Mouse (Mus musculus) heart, embryonic 12.5 days (tissue): ENCODE results near the gene Rpl41. TPM values are rescaled to one million over a fixed set of nuclear protein-coding genes. Genes with fewer than 3 reads are reported as not detected.

ENCODE experiments used
- ATAC-seq: fragments of 200-750 bp; cut with Nextera tagmentation; 2 replicates; pipeline ENCODE4 v1.8.0; 2017; ENCODE audit warnings: moderate TSS enrichment, moderate library complexity; ENCODE audit not compliant: insufficient number of reproducible peaks, low FRiP score
- H3K27ac ChIP-seq: fragments of 300-500 bp; sonication (generic); 2 replicates; pipeline ENCODE4 v1.5.1; 2016; ENCODE audit warnings: mild to moderate bottlenecking, moderate library complexity; ENCODE audit not compliant: poor library complexity, severe bottlenecking
- H3K27me3 ChIP-seq: fragments of 300-500 bp; sonication (generic); replicated peaks from 2 replicates; pipeline ENCODE4 v1.6.1; 2016; ENCODE audit warnings: mild to moderate bottlenecking, moderate library complexity
- H3K36me3 ChIP-seq: fragments of 300-500 bp; sonication (generic); 2 replicates; pipeline ENCODE4 v1.6.1; 2016; ENCODE audit warnings: mild to moderate bottlenecking, moderate library complexity
- H3K4me1 ChIP-seq: fragments of 300-500 bp; sonication (generic); replicated peaks from 2 replicates; pipeline ENCODE4 v1.6.1; 2016; ENCODE audit warnings: mild to moderate bottlenecking
- H3K4me2 ChIP-seq: fragments of 300-500 bp; sonication (generic); 2 replicates; pipeline ENCODE4 v1.6.1; 2016; ENCODE audit warnings: mild to moderate bottlenecking, moderate library complexity
- H3K4me3 ChIP-seq: fragments of 300-500 bp; sonication (generic); 2 replicates; pipeline ENCODE4 v1.5.1; 2016; ENCODE audit warnings: mild to moderate bottlenecking
- H3K9ac ChIP-seq: fragments of 300-500 bp; sonication (generic); 2 replicates; pipeline ENCODE4 v1.6.1; 2016; ENCODE audit warnings: mild to moderate bottlenecking, moderate library complexity
- H3K9me3 ChIP-seq: fragments of 300-500 bp; sonication (generic); replicated peaks from 2 replicates; pipeline ENCODE4 v1.6.1; 2016; ENCODE audit warnings: mild to moderate bottlenecking, moderate library complexity
- WGBS: fragments of 180-500 bp; shearing (Covaris S2); methylation state at CpG from one replicate; pipeline ENCODE4 v1.1.7; 2016; 5-methylcytosine and 5-hydroxymethylcytosine counted together
- polyA plus RNA-seq: library from polyadenylated mRNA; unstranded; fragments of >200 nt; fragmentation: Nextera tagmentation; extraction: Ambion mirVana; gene quantifications from 2 replicates; pipeline ENCODE4 v1.2.1, GENCODE M21; 2016

Gene Rpl41
- polyA plus RNA-seq, result 2,275 and 2,341 TPM in 2 replicates

GRCm38 (mm10) chr10:128548947-128549681 lies at the start of gene Rpl41:
Rpl41 (minus strand) TSS chr10:128549305.
- WGBS, result under 1% methylated on average over 31 of the region's 31 CpGs

GRCm38 (mm10) chr10:128598476-128598875 lies 49.4 kb upstream of the Rpl41 start:
- no peaks in the 10 kb centered on the region for H3K4me1 ChIP-seq

More at GRCm38 (mm10) chr10:128548947-128549681, at the start of gene Rpl41:
- Histone ChIP-seq H3K4me2 (peak within 1 kb of the TSS; percentile 93), H3K9ac (peak within 1 kb of the TSS; percentile 91), H3K4me3 (peak within 1 kb of the TSS; percentile 70), H3K9me3 (no peaks in the 10 kb centered on the region), H3K36me3 (peaks cover 15% of the 10 kb centered on the region), H3K27ac (peak within 1 kb of the TSS; percentile 95), H3K4me1 (peaks cover 11% of the 10 kb centered on the region), H3K27me3 (no peaks in the 10 kb centered on the region)
- peak; percentile 90 for ATAC-seq

GRCm38 (mm10) chr10:128592797-128593196 lies 43.7 kb upstream of the Rpl41 start:
- no peaks in the 10 kb centered on the region for H3K36me3 ChIP-seq
- H3K27ac ChIP-seq, result no peak overlapping the region
- H3K4me1 ChIP-seq, result peaks cover 19% of the 10 kb centered on the region
- H3K9ac ChIP-seq, result no peak overlapping the region
- H3K27me3 ChIP-seq, result peaks cover 16% of the 10 kb centered on the region
- 65% methylated on average over 5 of the region's 5 CpGs for WGBS
- no peak for ATAC-seq
- H3K4me2 ChIP-seq, result no peak overlapping the region
- no peak overlapping the region for H3K4me3 ChIP-seq
- no peaks in the 10 kb centered on the region for H3K9me3 ChIP-seq

More at GRCm38 (mm10) chr10:128598476-128598875, 49.4 kb upstream of the Rpl41 start:
- no peaks in the 10 kb centered on the region for H3K36me3 ChIP-seq
- H3K27me3 ChIP-seq, result no peaks in the 10 kb centered on the region
- no peaks in the 10 kb centered on the region for H3K9me3 ChIP-seq
- no peak for ATAC-seq
- H3K27ac ChIP-seq, result no peak overlapping the region
- no peak overlapping the region for H3K4me3 ChIP-seq
- no peak overlapping the region for H3K4me2 ChIP-seq
- WGBS, result 78% methylated on average over 2 of the region's 2 CpGs
- no peak overlapping the region for H3K9ac ChIP-seq

GRCm38 (mm10) chr10:128591436-128591835 lies 42.3 kb upstream of the Rpl41 start:
- 44% methylated on average over 6 of the region's 6 CpGs for WGBS
- Histone ChIP-seq H3K4me3 (no peak overlapping the region), H3K9me3 (no peaks in the 10 kb centered on the region), H3K9ac (no peak overlapping the region), H3K4me2 (no peak overlapping the region), H3K27me3 (peaks cover 30% of the 10 kb centered on the region), H3K27ac (no peak overlapping the region), H3K4me1 (peaks cover 20% of the 10 kb centered on the region), H3K36me3 (no peaks in the 10 kb centered on the region)
- ATAC-seq, result no peak

GRCm38 (mm10) chr10:128590193-128590690 lies 41.1 kb upstream of the Rpl41 start:
- H3K4me1 ChIP-seq, result peaks cover 23% of the 10 kb centered on the region
- no peaks in the 10 kb centered on the region for H3K9me3 ChIP-seq
- peak overlapping the region; percentile 74 for H3K9ac ChIP-seq
- H3K27me3 ChIP-seq, result peaks cover 38% of the 10 kb centered on the region
- under 1% methylated on average over 43 of the region's 43 CpGs for WGBS
- peak overlapping the region; percentile 95 for H3K4me2 ChIP-seq
- ATAC-seq, result peak; percentile 34
- H3K27ac ChIP-seq, result no peak overlapping the region
- peak overlapping the region; percentile 71 for H3K4me3 ChIP-seq
- H3K36me3 ChIP-seq, result no peaks in the 10 kb centered on the region

GRCm38 (mm10) chr10:128589464-128590192 lies 40.5 kb upstream of the Rpl41 start, which contains the start of gene Erbb3:
Erbb3 (minus strand) TSS chr10:128589652.
- ATAC-seq, result peak; percentile 59
- H3K27ac ChIP-seq, result 0 out of 2 replicates have a peak within 1 kb of the TSS, but pooled peaks have one; percentile 19
- H3K27me3 ChIP-seq, result peaks cover 41% of the 10 kb centered on the region
- no peaks in the 10 kb centered on the region for H3K36me3 ChIP-seq
- no peaks in the 10 kb centered on the region for H3K9me3 ChIP-seq
- H3K9ac ChIP-seq, result peak within 1 kb of the TSS; percentile 74
- H3K4me2 ChIP-seq, result peak within 1 kb of the TSS; percentile 95
- H3K4me3 ChIP-seq, result peak within 1 kb of the TSS; percentile 71
- 0% methylated on average over 32 of the region's 43 CpGs for WGBS
- peaks cover 23% of the 10 kb centered on the region for H3K4me1 ChIP-seq

- no peak for ATAC-seq
- Histone ChIP-seq H3K4me2 (peak overlapping the region; percentile 95), H3K4me1 (peaks cover 28% of the 10 kb centered on the region), H3K27me3 (peaks cover 42% of the 10 kb centered on the region), H3K9me3 (no peaks in the 10 kb centered on the region), H3K9ac (peak overlapping the region; percentile 74), H3K27ac (0 out of 2 replicates have a peak overlapping the region, but pooled peaks have one; percentile 19), H3K4me3 (peak overlapping the region; percentile 71), H3K36me3 (no peaks in the 10 kb centered on the region)
- 2% methylated on average over 23 of the region's 23 CpGs for WGBS
These were observed 39.8 kb upstream of the Rpl41 start for GRCm38 (mm10) chr10:128588775-128589463.

GRCm38 (mm10) chr10:128588136-128588535 lies 39.0 kb upstream of the Rpl41 start:
- 38% methylated on average over 1 of the region's 1 CpGs for WGBS
- H3K4me3 ChIP-seq, result peak overlapping the region; percentile 71; the same call in 1 of the 2 replicates
- H3K4me2 ChIP-seq, result peak overlapping the region; percentile 95; the same call in 1 of the 2 replicates
- no peak overlapping the region for H3K9ac ChIP-seq
- H3K9me3 ChIP-seq, result no peaks in the 10 kb centered on the region
- H3K27me3 ChIP-seq, result peaks cover 42% of the 10 kb centered on the region
- peaks cover 36% of the 10 kb centered on the region for H3K4me1 ChIP-seq
- ATAC-seq, result no peak
- 0 out of 2 replicates have a peak overlapping the region, but pooled peaks have one; percentile 28 for H3K27ac ChIP-seq
- H3K36me3 ChIP-seq, result no peaks in the 10 kb centered on the region

- ATAC-seq, result no peak
- Histone ChIP-seq H3K9me3 (no peaks in the 10 kb centered on the region), H3K9ac (no peak overlapping the region), H3K4me1 (peaks cover 41% of the 10 kb centered on the region), H3K36me3 (no peaks in the 10 kb centered on the region), H3K27me3 (peaks cover 42% of the 10 kb centered on the region), H3K27ac (peak overlapping the region; percentile 28; the same call in 1 of the 2 replicates), H3K4me3 (no peak overlapping the region), H3K4me2 (0 out of 2 replicates have a peak overlapping the region, but pooled peaks have one; percentile 7)
- WGBS, result 54% methylated on average over 8 of the region's 8 CpGs
These were observed 38.6 kb upstream of the Rpl41 start for GRCm38 (mm10) chr10:128587697-128588096.

GRCm38 (mm10) chr10:128587120-128587519 lies 38.0 kb upstream of the Rpl41 start:
- ATAC-seq, result no peak
- no peak overlapping the region for H3K4me3 ChIP-seq
- no peaks in the 10 kb centered on the region for H3K36me3 ChIP-seq
- H3K27ac ChIP-seq, result peak overlapping the region; percentile 36; the same call in 1 of the 2 replicates
- peaks cover 40% of the 10 kb centered on the region for H3K4me1 ChIP-seq
- H3K27me3 ChIP-seq, result peaks cover 42% of the 10 kb centered on the region
- no peak overlapping the region for H3K9ac ChIP-seq
- H3K9me3 ChIP-seq, result no peaks in the 10 kb centered on the region
- WGBS, result 40% methylated on average over 4 of the region's 4 CpGs
- H3K4me2 ChIP-seq, result 0 out of 2 replicates have a peak overlapping the region, but pooled peaks have one; percentile 7
